Mouse (Mus musculus) ovary, adult 10 weeks (tissue): Measurements from ENCODE around the gene Vmn2r15. TPM values are rescaled to one million over a fixed set of nuclear protein-coding genes. Genes with fewer than 3 reads are reported as not detected.

Source experiments
- polyA plus RNA-seq: library from polyadenylated mRNA; stranded (reverse); fragments of 350-450 nt; fragmentation: Illumina TruSeq; extraction: RNeasy Lipid Tissue Mini Kit (QIAGEN cat#74804); gene quantifications from one replicate; pipeline ENCODE4 v1.2.3, GENCODE M21; 2014

Gene Vmn2r15
- not detected for polyA plus RNA-seq

GRCm38 (mm10) chr5:109297544-109297943 is at the start of gene Vmn2r15:
Gene Vmn2r15 (minus strand): TSS chr5:109297644.

GRCm38 (mm10) chr5:109329862-109330261 is 32.4 kb upstream of the Vmn2r15 start, which contains the start of gene Vmn2r16:
Gene Vmn2r16 (plus strand): TSS chr5:109330162.

Other genes starting within 250 kb of the Vmn2r15 start
- gene Vmn2r11, start 238.1 kb downstream of the Vmn2r15 start, polyA plus RNA-seq, result not detected
- not detected for gene Vmn2r12, start 199.7 kb downstream of the Vmn2r15 start, polyA plus RNA-seq
- not detected for gene Vmn2r13, start 105.4 kb downstream of the Vmn2r15 start, polyA plus RNA-seq
- not detected for gene Vmn2r14, start 72.9 kb downstream of the Vmn2r15 start, polyA plus RNA-seq
- gene Vmn2r16, start 32.5 kb upstream of the Vmn2r15 start, polyA plus RNA-seq, result not detected
- not detected for gene Vmn2r17, start 122.0 kb upstream of the Vmn2r15 start, polyA plus RNA-seq